Mouse (Mus musculus): Measurements from ENCODE around the gene Gch1.

GRCm38 (mm10) chr14:47213305-47213704 is 24.1 kb upstream of the Gch1 start:
- TF ChIP-seq CTCF (IDR thresholded peaks at IDR 0.05; ENCODE audit: low read depth, low read length) (no peak), GATA1 (IDR thresholded peaks at IDR 0.05; ENCODE audit: borderline replicate concordance, low read length) (no peak), TAL1 (conservative IDR thresholded peaks at IDR 0.05; ENCODE audit: low read depth, low read length) (no peak), POLR2AphosphoS5 (IDR thresholded peaks at IDR 0.05; ENCODE audit: insufficient replicate concordance, low read depth, low read length) (no peak)

All from G1E (cell line).